Mouse (Mus musculus): ENCODE results near the gene Lgals3.
A peak's percentile ranks its signal among the peaks of the same experiment; 100 is the strongest.
"Not testable (repeated sequence)": the region's sequence is repeated elsewhere in the genome, so short reads cannot be mapped to it uniquely, and the experiment has no call there.

The Lgals3 gene

DNA sequence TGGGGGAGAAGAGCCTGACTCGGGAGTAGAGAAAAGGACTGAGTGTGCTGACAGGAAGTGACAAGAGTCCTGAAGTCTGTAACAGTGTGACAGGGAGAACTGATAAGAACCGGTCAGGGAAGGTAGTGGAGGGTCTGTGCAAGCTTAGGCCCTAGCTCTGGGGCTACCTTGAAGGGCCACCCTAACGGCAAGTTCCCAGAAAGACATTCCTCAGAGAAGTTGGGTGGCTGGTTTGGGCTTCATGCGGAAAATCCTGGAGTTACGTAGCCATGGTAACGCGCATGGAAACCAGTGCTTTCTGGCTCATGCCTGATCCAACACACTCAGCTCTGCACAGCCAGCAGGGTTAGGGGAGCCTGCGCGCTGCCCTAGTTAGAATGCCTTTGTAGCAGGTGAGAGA lies at the start of gene Lgals3:
Gene Lgals3, plus strand, starts transcription at position 291 of the 400 bp plus-strand sequence.
- peak in 1 of 2 experiments; percentile 11 for DNase-seq

DNA sequence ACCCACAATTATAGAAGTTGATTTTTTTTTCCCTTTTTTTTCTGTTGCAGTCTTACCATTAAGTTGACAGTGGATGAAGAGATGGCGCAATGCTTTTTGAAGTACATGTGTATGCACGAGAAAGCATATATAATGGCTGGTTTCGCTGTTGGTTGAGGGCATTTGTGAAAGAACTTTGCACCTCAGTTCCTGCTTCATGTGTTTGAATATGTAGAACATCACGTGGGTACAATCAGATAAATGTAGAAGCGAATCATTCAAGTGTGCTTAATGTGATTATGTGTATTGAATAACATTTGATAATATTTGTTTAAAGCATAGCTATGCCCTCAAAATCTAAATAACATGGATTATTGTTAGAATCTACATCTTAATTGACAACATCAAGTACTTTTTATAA lies 48.2 kb upstream of the Lgals3 start:
- DNase-seq = no peak

DNA sequence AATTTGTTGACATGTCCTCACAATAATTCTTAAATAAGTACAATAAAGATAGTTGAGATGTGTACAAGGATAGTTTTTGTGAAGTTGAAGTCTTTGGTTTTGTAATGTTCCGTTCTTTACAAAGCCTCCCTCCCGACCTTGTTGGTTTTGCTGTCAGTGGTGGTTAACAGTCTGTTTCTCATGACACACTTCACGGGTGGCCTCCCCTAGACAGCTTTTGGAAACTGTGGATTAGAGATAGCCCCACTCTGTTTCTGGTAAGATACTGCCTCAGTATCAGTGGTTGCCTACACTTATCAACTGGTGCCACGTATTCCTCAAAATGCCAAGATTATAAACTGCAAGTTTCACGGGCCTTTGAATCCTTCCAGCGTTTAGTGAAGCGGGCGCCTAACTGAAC lies 46.0 kb upstream of the Lgals3 start:
- DNase-seq = not testable (repeated sequence)

GRCm38 (mm10) chr14:47325965-47326761 lies 41.4 kb upstream of the Lgals3 start:
- DNase-seq = no peak

DNA sequence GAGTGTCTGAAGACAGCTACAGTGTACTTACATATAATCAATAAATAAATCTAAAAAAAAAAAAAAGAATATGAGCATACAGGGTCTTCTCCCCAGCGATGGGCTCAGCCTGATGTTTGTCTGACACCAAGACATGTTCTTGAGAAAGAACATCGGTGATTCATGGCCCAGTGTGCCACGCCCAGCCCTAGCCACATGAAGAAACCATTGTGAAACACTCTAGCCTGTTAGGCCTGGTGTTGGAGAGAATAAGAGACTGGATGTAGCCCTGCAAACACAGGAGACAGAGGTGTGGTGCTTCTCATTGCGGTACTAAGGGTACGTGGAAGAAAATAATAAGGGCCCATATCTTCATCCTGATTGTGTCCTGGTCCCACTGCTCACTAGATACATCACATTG lies 40.2 kb upstream of the Lgals3 start:
- DNase-seq = no peak

DNA sequence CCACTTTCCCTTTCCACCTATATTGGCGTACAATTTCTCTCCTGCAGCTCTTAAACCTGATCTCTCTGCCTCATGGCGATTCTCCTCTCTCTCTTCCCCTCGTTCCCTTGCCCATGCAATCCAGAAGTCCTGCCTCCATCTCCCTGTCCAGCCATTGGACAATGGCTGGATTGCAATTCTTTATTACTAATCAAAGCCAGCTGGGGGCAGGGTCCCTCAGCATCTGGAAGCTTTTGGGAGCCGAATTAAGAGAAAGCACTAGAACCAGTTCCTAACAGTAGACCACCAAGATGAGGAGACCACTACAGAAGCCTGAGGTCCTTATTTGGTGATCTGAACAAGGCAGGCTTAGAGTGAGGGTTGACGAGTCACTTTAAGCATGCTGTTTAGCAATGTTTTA lies 35.6 kb upstream of the Lgals3 start:
- no peak for DNase-seq

DNA sequence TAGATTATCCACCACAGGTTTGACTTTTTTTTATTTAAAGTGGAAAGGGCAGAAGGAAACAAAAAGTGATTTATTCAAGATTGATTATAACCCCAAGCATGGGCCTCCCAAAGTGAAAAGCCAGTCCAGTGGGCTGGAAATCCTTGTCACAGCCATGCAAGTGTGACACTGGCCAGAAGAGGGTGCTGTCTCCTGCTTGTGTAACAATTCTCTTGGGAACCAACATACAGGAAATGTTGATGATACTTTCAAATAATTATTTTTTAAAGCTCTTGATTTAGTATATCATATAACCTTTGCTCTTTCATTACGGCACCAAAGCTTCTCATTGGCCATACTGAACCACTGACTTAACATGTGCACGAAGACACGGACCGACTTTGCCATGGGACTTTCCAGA lies 32.7 kb upstream of the Lgals3 start:
- peak; percentile 45 for DNase-seq

DNA sequence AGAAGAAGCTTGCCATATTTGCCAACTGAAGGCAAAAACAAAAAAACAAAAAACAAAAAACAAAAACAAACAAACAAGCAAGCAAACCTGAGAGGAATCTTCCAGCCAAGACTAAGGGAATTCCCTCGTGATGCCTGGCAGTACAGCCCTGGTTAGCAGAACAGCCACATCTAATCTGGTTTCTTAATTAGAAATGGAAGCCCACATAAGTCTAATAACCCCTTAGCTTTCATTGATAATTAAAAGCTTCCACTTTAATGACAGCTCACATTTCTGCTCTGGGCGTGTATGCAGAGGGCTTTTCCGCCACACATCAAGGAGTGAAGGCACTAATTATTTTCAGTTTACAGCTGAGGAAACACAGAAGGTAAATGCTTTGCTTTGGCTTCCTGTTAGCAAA lies 32.3 kb upstream of the Lgals3 start:
- DNase-seq = no peak

GRCm38 (mm10) chr14:47340231-47340925 lies 27.2 kb upstream of the Lgals3 start:
- DNase-seq = no peak

DNA sequence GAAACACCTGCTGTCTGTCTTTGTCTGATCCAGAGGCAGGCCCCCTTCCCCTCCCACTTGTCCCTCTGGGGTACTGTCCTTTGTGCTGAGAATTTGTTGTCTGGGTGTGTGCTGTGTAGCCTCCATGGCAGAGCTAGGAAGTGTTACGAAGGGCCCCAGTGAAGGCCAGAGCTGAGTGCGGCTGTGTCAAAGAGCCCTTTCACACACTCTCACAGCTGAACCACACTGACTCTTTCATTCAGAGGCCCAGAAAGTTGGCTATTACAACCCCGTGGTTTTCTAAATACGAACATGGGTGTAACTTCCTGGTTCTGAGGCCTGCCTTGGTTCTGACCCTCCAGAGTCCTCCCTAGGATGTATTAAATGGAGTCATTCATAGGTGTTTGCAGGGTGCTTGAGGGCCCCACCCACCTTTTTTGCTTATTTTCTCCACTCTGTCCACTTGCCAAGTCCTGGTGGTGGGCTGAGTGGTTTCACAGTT lies 25.7 kb upstream of the Lgals3 start:
- DNase-seq = no peak

DNA sequence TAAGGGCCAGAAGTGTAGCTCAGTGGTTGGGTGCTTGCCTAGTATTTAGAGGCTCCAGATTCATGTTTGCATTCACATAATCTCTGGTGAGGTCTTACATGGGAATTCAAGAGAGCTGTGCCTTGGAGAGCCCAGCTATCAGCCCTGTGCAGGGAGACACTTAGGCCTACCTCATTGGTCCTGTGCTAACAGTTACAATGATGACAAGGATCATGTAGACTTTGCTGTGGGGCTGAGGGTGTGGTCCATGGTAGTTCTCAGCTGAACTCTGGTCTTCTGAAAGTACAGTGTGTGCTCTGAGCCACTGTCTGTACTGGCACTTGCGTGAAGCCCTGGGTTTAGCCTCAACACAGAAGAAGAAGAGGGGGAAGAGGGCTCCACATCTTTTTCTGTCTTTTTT lies 20.8 kb upstream of the Lgals3 start:
- no peak for DNase-seq

- DNase-seq = no peak
Measured at GRCm38 (mm10) chr14:47350974-47351373, 16.6 kb upstream of the Lgals3 start.

GRCm38 (mm10) chr14:47352272-47352671 lies 15.3 kb upstream of the Lgals3 start:
- DNase-seq = no peak

DNA sequence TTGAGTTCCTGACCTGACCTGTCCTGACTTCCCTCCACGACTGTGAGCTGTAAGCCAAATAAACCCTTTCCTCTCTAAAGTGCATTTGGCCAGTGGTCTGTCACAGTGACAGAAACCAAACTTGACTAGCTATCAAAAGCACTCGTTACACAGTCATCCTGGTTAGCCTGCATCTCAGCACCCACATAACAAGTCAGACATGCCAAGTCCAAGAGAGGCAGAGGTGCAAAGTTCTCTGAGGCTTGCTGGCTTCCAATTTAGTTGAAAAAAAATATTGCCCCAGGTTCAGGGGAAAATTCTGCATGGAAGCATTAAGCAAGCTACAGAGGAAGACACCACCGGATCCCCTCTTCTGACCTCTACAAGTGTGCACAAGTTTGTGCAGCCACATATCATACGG lies 14.3 kb upstream of the Lgals3 start:
- DNase-seq = no peak

DNA sequence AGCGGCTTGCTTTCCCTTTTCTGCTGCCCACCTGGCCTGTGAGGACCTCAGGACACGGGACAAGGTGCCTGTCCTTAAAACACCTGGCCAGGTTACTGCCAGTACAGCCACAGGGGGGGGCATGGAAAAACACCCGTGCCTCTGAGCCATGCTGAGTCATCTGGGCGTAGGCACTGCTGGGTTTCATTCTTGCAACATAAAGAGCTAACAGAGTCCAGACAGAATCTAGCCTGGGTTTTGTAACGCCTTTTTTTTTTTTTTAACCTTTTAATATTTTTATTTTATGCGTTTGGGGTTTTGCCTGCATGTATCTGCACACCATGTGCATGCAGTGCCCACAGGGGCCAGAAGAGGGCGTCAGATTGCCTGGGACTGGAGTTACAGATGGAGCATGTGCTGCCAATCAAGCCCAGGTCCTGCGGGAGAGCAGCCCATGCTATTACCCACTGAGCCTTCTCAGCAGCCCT lies 13.4 kb upstream of the Lgals3 start:
- no peak for DNase-seq

DNA sequence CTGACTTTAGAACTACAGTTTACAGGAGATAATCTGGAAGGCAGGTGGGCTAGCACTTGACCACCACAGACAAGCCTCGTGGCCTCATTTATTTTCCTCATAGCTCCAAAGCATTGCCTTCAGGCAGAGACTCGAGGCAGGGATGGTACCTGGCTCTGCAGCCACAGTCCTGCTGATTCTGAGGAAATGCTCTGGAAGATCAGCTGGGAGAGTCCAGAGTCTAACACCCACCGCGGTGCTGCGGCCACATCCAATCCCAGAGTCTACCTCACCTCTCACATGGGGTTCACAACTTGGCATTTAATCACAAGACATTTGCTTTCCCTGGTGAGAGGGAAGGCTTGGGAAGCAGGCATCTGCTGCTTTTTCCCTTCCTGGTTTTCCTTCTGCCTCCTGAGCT lies 12.6 kb upstream of the Lgals3 start:
- DNase-seq = no peak

DNA sequence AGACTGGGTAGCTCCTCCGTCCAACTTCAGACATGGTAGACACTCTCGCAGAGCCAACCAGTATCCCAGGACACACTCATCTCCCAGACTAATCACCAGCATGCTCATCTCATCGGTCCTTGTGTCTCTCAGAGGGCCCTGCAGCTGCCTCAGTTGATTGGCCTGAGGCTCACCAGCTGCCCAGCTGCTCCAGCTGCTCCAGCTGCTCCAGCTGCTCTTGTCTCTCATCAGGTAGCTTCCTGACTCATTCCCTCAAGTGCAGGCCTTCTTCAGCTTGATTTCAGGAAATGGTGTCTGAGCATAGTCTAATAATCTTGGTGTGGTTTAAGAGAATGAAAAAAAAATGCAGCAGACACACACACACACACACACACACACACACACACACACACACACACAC lies 10.9 kb upstream of the Lgals3 start:
- DNase-seq = no peak

DNA sequence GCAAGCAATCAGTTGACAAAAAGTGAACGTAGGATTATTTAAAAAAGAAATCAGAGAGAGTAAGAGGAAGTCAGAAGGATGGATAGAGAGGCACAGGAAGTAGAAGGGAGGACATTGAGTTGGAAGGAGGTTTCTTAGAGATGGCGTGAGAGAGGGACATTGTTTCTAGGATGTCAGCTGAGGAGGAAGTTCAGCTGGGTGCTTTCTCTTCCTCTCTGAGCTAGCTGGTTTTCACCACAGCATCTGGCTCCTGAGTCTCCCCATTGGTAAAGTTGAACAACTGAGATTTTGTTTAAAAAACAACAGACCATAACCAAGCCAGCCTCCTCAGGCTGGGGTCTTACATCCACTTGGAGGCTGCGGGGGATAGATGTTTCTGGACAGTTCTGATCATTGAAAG lies 7.9 kb upstream of the Lgals3 start:
- no peak for DNase-seq

GRCm38 (mm10) chr14:47361418-47361817 lies 6.1 kb upstream of the Lgals3 start:
- no peak for DNase-seq

DNA sequence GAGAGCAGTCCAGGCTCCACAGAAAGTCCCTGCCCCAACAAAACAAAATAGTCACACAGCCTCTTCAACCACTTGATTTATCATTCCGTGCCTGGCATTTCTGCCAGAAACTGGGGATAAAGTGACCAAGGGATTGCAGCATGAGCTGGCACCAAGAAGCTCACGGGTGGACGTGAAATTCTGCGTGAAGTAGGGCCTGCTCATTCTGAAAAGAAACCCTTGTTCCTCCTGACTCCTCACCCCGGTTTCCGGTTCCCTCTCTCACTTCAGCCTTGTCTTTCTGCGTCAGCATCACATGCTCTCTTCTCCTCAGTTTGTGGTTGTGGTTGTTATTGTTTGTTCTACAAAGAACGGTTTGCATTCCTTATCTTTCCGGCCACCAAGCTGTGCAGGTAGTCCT lies 5.7 kb upstream of the Lgals3 start:
- DNase-seq = no peak

DNA sequence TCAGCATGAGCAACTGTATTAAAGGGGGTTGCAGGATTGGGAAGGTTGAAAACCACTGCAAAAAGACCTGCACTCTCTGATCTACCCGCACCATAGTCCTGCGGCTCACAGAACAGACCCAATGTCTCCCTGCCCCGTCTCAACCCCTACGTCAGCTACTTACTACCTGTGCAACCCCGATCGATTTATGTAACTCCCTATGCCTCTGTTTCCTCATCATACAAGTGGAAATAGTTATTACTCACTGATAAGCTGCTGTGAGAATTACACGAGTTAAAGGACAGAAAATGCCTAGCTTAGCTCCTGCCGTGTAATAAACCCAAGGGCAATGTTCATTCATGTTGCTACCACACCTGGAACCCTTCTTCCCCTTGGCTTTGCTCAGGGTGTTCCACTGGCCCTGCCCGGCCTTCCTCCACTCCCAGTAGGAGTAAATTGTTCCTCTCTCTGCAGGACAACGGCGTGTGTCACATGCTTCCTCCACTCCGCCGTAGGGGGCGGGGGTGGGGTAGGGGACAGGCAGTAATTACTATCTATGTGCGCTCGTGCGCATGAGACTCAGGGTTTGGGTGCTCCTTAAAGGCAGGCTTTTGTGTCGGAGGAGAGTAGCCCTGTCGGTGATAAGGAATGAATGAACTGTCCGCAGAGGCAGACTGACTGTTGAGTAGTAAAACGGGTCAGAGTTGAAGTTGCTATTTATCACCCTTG lies 2.7 kb upstream of the Lgals3 start:
- no peak for DNase-seq

- peak; percentile 40 to 43 for DNase-seq
Measured at GRCm38 (mm10) chr14:47366881-47367321, 650 bp upstream of the Lgals3 start.

GRCm38 (mm10) chr14:47369741-47370140 lies 2.2 kb downstream of the Lgals3 start:
- no peak for DNase-seq

Measured in cerebellum, postnatal 36 days (tissue).